Mouse (Mus musculus) layer of hippocampus, adult 2 months (tissue): ENCODE measurements around the gene Kif28. TPM values are rescaled to one million over a fixed set of nuclear protein-coding genes. Genes with fewer than 3 reads are reported as not detected.
"Not testable (repeated sequence)": the region's sequence is repeated elsewhere in the genome, so short reads cannot be mapped to it uniquely, and the experiment has no call there.

Source experiments
- DNase-seq, 2 experiments: peaks; one replicate each; pipeline ENCODE4 v3.0.0; 2022; ENCODE audit warnings: low spot score in 2 of 2
- H3K27ac ChIP-seq: fragments of 200-600 bp; 2 replicates; pipeline ENCODE4 v1.8.1; 2022
- H3K4me3 ChIP-seq: fragments of 200-600 bp; 2 replicates; pipeline ENCODE4 v1.8.1; 2022; ENCODE audit warnings: mild to moderate bottlenecking
- CTCF ChIP-seq: fragments of 200-600 bp; conservative IDR thresholded peaks from 2 replicates; pipeline ENCODE4 v1.8.1; 2022; ENCODE audit warnings: antibody characterized with exemption, mild to moderate bottlenecking, moderate library complexity
- total RNA-seq, 2 experiments: library from RNA; stranded (reverse); gene quantifications; 2 replicates each; pipeline ENCODE4 v1.2.3; 2021

Kif28 gene
- total RNA-seq, 2 experiments from 2014 or later = 0.13 to 0.20 TPM

GRCm38 (mm10) chr1:179687305-179687704 lies 57.8 kb downstream of the Kif28 start:
- TF ChIP-seq CTCF = no peak
- no peak overlapping the region for H3K27ac ChIP-seq
- DNase-seq = no peak
- H3K4me3 ChIP-seq = no peak overlapping the region

DNA sequence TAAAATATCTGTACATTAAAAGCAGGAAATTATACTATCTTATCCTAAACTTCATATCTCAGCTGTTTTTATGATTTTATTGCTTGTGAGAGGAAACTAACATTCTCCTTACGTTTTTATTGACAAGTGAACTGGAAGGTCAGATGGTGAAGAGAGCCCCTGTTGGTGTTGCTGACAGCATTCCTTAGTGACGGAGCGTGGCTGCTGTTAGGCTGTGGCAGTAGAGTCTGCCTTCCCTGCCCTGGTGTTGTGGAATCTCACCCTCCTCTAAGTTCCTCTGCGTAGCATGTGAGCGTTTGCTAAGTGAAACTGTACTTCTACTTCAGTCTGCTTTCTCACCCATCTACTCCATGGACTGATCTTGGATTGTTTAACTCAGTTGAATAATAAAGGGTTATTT lies 58.3 kb downstream of the Kif28 start:
- no peak overlapping the region for H3K27ac ChIP-seq
- TF ChIP-seq CTCF = no peak
- DNase-seq = no peak
- H3K4me3 ChIP-seq = no peak overlapping the region

DNA sequence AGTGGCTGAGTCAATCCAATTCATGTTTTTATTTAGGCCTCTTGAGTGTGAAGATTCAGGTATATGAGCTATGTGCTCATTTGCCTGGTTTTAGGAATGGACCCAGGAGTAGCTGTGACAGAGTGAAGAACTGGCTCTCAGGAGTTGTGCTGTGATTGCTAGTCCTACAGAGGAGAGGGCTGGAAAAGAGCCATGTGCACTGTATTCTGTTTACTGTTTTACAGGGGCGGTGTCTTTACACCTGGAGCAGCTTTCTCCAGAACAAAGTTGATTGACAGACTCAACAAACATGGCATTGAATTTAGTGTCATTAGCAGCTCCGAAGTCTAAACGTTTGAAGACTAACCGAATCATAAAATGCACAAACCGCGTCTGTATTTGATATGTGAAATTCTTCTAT lies 58.7 kb downstream of the Kif28 start:
- Histone ChIP-seq H3K4me3 (no peak overlapping the region), H3K27ac (no peak overlapping the region)
- TF ChIP-seq CTCF = no peak
- no peak for DNase-seq

- not testable (repeated sequence) for H3K4me3 ChIP-seq, DNase-seq, H3K27ac ChIP-seq
Observed at GRCm38 (mm10) chr1:179682753-179683152, 62.3 kb downstream of the Kif28 start.

GRCm38 (mm10) chr1:179679326-179679725 lies 65.7 kb downstream of the Kif28 start:
- no peak overlapping the region for H3K4me3 ChIP-seq
- TF ChIP-seq CTCF = no peak
- no peak overlapping the region for H3K27ac ChIP-seq
- DNase-seq = no peak

- Histone ChIP-seq H3K4me3 (no peak overlapping the region), H3K27ac (no peak overlapping the region)
- DNase-seq = no peak
- no peak for TF ChIP-seq CTCF
Observed at GRCm38 (mm10) chr1:179677031-179677430, 68.0 kb downstream of the Kif28 start.

DNA sequence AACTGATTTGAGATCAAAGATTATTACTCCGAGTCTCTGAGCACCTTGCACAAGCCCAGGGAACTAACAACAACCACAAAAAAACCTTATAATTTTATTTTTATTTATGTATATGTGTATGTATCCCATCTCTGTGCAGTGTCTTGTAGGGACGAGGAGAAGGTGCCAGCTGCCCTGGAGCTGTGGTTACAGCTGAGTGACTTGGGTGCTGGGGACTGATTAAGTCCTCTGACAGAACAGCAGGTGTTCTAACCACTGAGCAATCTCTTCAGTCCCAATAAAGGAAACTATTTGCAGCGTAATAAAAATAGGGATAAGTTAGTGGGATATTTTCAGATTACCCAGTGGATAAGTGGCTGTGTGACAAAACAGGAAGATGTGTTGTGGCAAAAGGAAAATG lies 70.7 kb downstream of the Kif28 start:
- Histone ChIP-seq H3K4me3 (no peak overlapping the region), H3K27ac (no peak overlapping the region)
- DNase-seq = no peak
- no peak for TF ChIP-seq CTCF

- H3K27ac ChIP-seq = peak overlapping the region; percentile 86
- peak overlapping the region; percentile 84 for H3K4me3 ChIP-seq
- no peak for DNase-seq
- peak; percentile 36 for TF ChIP-seq CTCF
Observed at GRCm38 (mm10) chr1:179668836-179669537, 76.1 kb downstream of the Kif28 start.

DNA sequence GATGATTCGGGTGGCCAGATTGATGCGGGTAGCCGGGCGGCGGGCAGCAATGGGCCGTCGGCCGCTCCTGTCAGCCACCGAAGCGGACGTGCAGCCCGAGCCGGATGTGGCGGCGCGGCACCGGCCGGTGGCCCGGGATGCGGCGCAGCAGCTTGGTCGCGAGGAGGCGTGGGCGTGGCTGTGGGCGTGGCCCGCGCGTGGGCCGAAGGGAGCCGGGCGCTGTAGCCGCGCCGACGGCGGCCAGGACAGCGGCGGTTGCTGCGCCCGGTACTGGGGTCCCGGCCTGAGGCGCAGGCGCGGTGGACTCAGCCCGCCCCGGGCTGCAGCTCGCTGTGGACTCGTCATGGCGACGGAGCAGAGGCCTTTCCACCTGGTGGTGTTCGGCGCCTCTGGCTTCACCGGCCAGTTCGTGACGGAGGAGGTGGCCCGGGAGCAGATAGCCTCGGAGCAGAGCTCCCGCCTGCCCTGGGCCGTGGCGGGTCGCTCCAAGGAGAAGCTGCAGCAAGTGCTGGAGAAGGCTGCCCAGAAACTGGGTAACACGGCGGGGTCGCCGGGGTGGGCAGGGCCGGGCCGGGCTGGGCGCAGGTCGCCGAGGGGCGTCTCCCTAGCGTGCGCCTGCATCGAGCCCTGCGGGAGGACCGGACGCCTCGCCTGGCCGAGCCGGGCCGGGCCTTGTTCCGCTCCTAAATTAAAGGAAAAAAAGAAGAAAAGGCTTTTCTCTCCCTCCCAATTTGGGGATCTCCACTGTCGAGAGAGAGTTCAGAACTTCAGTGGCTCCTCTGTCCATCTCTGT lies 76.9 kb downstream of the Kif28 start, which contains the start of gene Sccpdh:
Gene Sccpdh (plus strand): TSS at position 198 of the 793 bp plus-strand sequence.
- peak within 1 kb of the TSS; percentile 86 for H3K27ac ChIP-seq
- peak within 1 kb of the TSS; percentile 84 for H3K4me3 ChIP-seq
- no peak for TF ChIP-seq CTCF
- peak; percentile 77 to 82 for DNase-seq

- no peak for TF ChIP-seq CTCF
- Histone ChIP-seq H3K27ac (peak overlapping the region; percentile 86), H3K4me3 (peak overlapping the region; percentile 84)
- DNase-seq = no peak
Observed at GRCm38 (mm10) chr1:179667450-179667849, 77.6 kb downstream of the Kif28 start.

GRCm38 (mm10) chr1:179666971-179667370 lies 78.1 kb downstream of the Kif28 start:
- Histone ChIP-seq H3K27ac (peak overlapping the region; percentile 86; the same call in 1 of the 2 replicates), H3K4me3 (no peak overlapping the region)
- TF ChIP-seq CTCF = no peak
- no peak for DNase-seq

DNA sequence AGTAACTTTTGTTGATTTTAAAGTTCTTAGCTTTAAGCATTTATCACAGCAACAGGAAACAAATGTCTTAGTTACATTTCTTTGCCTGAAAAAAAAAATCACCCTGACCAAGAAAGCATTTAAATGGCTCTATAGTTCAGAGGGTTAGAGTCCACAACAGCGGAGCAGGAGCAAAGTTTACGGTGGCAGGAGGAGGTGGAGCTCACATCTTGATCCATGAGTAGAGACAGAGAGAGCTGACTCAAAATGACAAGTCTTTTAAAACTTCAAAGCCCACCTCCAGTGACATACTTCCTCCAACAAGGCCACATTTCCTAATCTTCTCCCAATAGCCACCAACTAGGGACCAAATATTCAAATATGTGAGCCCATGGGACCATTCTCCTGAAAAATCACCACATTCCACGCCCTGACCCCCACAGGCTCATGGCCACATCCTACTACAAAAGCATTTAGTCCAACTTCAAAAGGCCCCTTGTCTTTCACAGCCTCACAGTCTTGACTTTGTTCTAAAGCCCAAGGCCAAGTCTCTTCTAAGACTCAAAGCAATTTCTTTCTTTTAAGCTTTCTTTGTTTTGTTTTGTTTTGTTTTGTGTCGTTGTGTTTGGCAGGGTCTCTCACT lies 80.7 kb downstream of the Kif28 start:
- no peak overlapping the region for H3K27ac ChIP-seq
- DNase-seq = no peak
- H3K4me3 ChIP-seq = no peak overlapping the region
- no peak for TF ChIP-seq CTCF

- Histone ChIP-seq H3K27ac (no peak overlapping the region), H3K4me3 (no peak overlapping the region)
- DNase-seq = no peak
- TF ChIP-seq CTCF = no peak
Observed at GRCm38 (mm10) chr1:179663065-179663464, 82.0 kb downstream of the Kif28 start.
